8 mouse cellular contexts compared by ENCODE assay signal in genomic region chr7:131560697-131561042, GRCm38 (mm10). TPM values are rescaled to one million over a fixed set of nuclear protein-coding genes. Genes with fewer than 3 reads are reported as not detected.
DNase-seq lines count a peak whose midpoint lies in the region; ATAC-seq and TF ChIP-seq lines count a peak whose summit lies in the region.

No protein-coding gene starts in this region.

- peak overlapping the region; percentile 74 for H3K9ac ChIP-seq in lung, embryonic 14.5 days
- H3K9ac ChIP-seq in embryonic facial prominence, embryonic 15.5 days, result peak overlapping the region; percentile 76
- peak overlapping the region; percentile 94 for H3K9ac ChIP-seq in limb, embryonic 11.5 days (ENCODE audit: low read length)
- peak overlapping the region; percentile 85 for H3K9ac ChIP-seq in neural tube, embryonic 15.5 days (replicated peaks)

- peak overlapping the region; percentile 88 for H3K27ac ChIP-seq in lung, embryonic 14.5 days (ENCODE audit: low read depth)
- peak overlapping the region; percentile 91 for H3K27ac ChIP-seq in embryonic facial prominence, embryonic 15.5 days (replicated peaks)
- peak overlapping the region; percentile 75; the same call in 1 of the 2 replicates for H3K27ac ChIP-seq in limb, embryonic 11.5 days (replicated peaks; ENCODE audit: low read depth, low read length)
- H3K27ac ChIP-seq in neural tube, embryonic 15.5 days (replicated peaks), result peak overlapping the region; percentile 96

- peak overlapping the region; percentile 71 for H3K4me3 ChIP-seq in lung, embryonic 14.5 days (ENCODE audit: low read depth, low read length)
- peak overlapping the region; percentile 83 for H3K4me3 ChIP-seq in embryonic facial prominence, embryonic 15.5 days (replicated peaks)
- H3K4me3 ChIP-seq in limb, embryonic 11.5 days (ENCODE audit: low read depth, low read length), result peak overlapping the region; percentile 73
- H3K4me3 ChIP-seq in neural tube, embryonic 15.5 days (replicated peaks), result peak overlapping the region; percentile 90

- WGBS in lung, embryonic 14.5 days, result under 1% methylated on average over 14 of the region's 14 CpGs
- under 1% methylated on average over 14 of the region's 14 CpGs for WGBS in embryonic facial prominence, embryonic 15.5 days
- WGBS in limb, embryonic 11.5 days, result under 1% methylated on average over 14 of the region's 14 CpGs
- 1% methylated on average over 14 of the region's 14 CpGs for WGBS in neural tube, embryonic 15.5 days

- peaks cover 3% of the 10 kb centered on the region; the same call in 1 of the 2 replicates for H3K4me1 ChIP-seq in lung, embryonic 14.5 days (ENCODE audit: insufficient read depth)
- H3K4me1 ChIP-seq in embryonic facial prominence, embryonic 15.5 days, result peaks cover 21% of the 10 kb centered on the region
- H3K4me1 ChIP-seq in limb, embryonic 11.5 days (ENCODE audit: control insufficient read depth, insufficient read depth, low read length), result peaks cover 6% of the 10 kb centered on the region
- peaks cover 32% of the 10 kb centered on the region for H3K4me1 ChIP-seq in neural tube, embryonic 15.5 days

- ATAC-seq in lung, embryonic 14.5 days (ENCODE audit: insufficient read depth), result peak; percentile 67
- ATAC-seq in embryonic facial prominence, embryonic 15.5 days (ENCODE audit: insufficient number of reproducible peaks, low FRiP score, low TSS enrichment, low read depth), result peak; percentile 12; the same call in 1 of the 2 replicates
- ATAC-seq in limb, embryonic 11.5 days (ENCODE audit: insufficient number of reproducible peaks, low FRiP score, low TSS enrichment, low read depth), result peak; percentile 48; the same call in 1 of the 2 replicates
- ATAC-seq in neural tube, embryonic 15.5 days (ENCODE audit: low FRiP score), result peak; percentile 36

- TF ChIP-seq CTCF in lung, embryonic 14.5 days (IDR thresholded peaks at IDR 0.05; ENCODE audit: low read depth), result no peak

- H3K4me2 ChIP-seq in lung, embryonic 14.5 days, result peak overlapping the region; percentile 85
- peak overlapping the region; percentile 55 for H3K4me2 ChIP-seq in embryonic facial prominence, embryonic 15.5 days (replicated peaks)
- peak overlapping the region; percentile 62 for H3K4me2 ChIP-seq in limb, embryonic 11.5 days (ENCODE audit: low read depth, severe bottlenecking)
- peak overlapping the region; percentile 74 for H3K4me2 ChIP-seq in neural tube, embryonic 15.5 days

- peaks cover 34% of the 10 kb centered on the region for H3K27me3 ChIP-seq in lung, embryonic 14.5 days (ENCODE audit: insufficient read depth, low read length)
- peaks cover 33% of the 10 kb centered on the region for H3K27me3 ChIP-seq in embryonic facial prominence, embryonic 15.5 days
- H3K27me3 ChIP-seq in limb, embryonic 11.5 days (ENCODE audit: control insufficient read depth, insufficient read depth, low read length), result peaks cover 25% of the 10 kb centered on the region
- peaks cover 34% of the 10 kb centered on the region for H3K27me3 ChIP-seq in neural tube, embryonic 15.5 days (replicated peaks)

- no peaks in the 10 kb centered on the region for H3K9me3 ChIP-seq in lung, embryonic 14.5 days (ENCODE audit: low read depth, low read length)
- no peaks in the 10 kb centered on the region for H3K9me3 ChIP-seq in embryonic facial prominence, embryonic 15.5 days (replicated peaks)
- H3K9me3 ChIP-seq in limb, embryonic 11.5 days (ENCODE audit: control insufficient read depth, low read length), result no peaks in the 10 kb centered on the region
- no peaks in the 10 kb centered on the region for H3K9me3 ChIP-seq in neural tube, embryonic 15.5 days (replicated peaks)

- H3K36me3 ChIP-seq in lung, embryonic 14.5 days (ENCODE audit: insufficient read depth), result peaks cover 41% of the 10 kb centered on the region
- peaks cover 28% of the 10 kb centered on the region for H3K36me3 ChIP-seq in embryonic facial prominence, embryonic 15.5 days
- H3K36me3 ChIP-seq in limb, embryonic 11.5 days (ENCODE audit: control insufficient read depth, insufficient read depth, low read length), result peaks cover 7% of the 10 kb centered on the region; the same call in 1 of the 2 replicates
- peaks cover 25% of the 10 kb centered on the region for H3K36me3 ChIP-seq in neural tube, embryonic 15.5 days

- no peak for DNase-seq in lung, embryonic 14.5 days
- DNase-seq in lung, postnatal 10 days, result no peak
- no peak for DNase-seq in limb, embryonic 11.5 days (ENCODE audit: low spot score)
- no peak for DNase-seq in adrenal gland, postnatal 10 days
- DNase-seq in cerebellum, adult 11 months, result no peak
- DNase-seq in cerebellum, adult 8-10 months, result no peak

RNA-seq across cellular contexts. Expression of gene Bub3, which starts 0.6 kb away (rescaled TPM):
- polyA plus RNA-seq in lung, embryonic 14.5 days (2014; fragmentation: Nextera tagmentation; extraction: Ambion mirVana), result 264 and 268 TPM in 2 replicates
- 177 and 189 TPM in 2 replicates for polyA plus RNA-seq in embryonic facial prominence, embryonic 15.5 days (2015; fragmentation: Nextera tagmentation; extraction: Ambion mirVana)
- polyA plus RNA-seq in limb, embryonic 11.5 days (2014; fragmentation: Nextera tagmentation; extraction: Ambion mirVana), result 291 and 296 TPM in 2 replicates
- polyA plus RNA-seq in neural tube, embryonic 15.5 days (2015; fragmentation: Nextera tagmentation; extraction: Ambion mirVana), result 141 and 157 TPM in 2 replicates
- total RNA-seq in adrenal gland, postnatal 10 days (2021), result 10 to 100 TPM; 58.6 to 68.0 TPM

RNA-seq across cellular contexts. Expression of gene Hmx2, which starts 12.1 kb away (rescaled TPM):
- polyA plus RNA-seq in lung, embryonic 14.5 days (2014; fragmentation: Nextera tagmentation; extraction: Ambion mirVana), result not detected in 2 replicates
- 0.24 TPM in 1 of 2 replicates, not detected in the other for polyA plus RNA-seq in embryonic facial prominence, embryonic 15.5 days (2015; fragmentation: Nextera tagmentation; extraction: Ambion mirVana)
- polyA plus RNA-seq in limb, embryonic 11.5 days (2014; fragmentation: Nextera tagmentation; extraction: Ambion mirVana), result not detected in 2 replicates
- polyA plus RNA-seq in neural tube, embryonic 15.5 days (2015; fragmentation: Nextera tagmentation; extraction: Ambion mirVana), result 0.82 and 1.3 TPM in 2 replicates
- not detected for total RNA-seq in adrenal gland, postnatal 10 days (2021)

RNA-seq across cellular contexts. Expression of gene Hmx3, which starts 18.0 kb away (rescaled TPM):
- polyA plus RNA-seq in lung, embryonic 14.5 days (2014; fragmentation: Nextera tagmentation; extraction: Ambion mirVana), result not detected in 2 replicates
- polyA plus RNA-seq in embryonic facial prominence, embryonic 15.5 days (2015; fragmentation: Nextera tagmentation; extraction: Ambion mirVana), result not detected in 2 replicates
- polyA plus RNA-seq in limb, embryonic 11.5 days (2014; fragmentation: Nextera tagmentation; extraction: Ambion mirVana), result not detected in 2 replicates
- polyA plus RNA-seq in neural tube, embryonic 15.5 days (2015; fragmentation: Nextera tagmentation; extraction: Ambion mirVana), result 0.54 and 0.89 TPM in 2 replicates
- total RNA-seq in adrenal gland, postnatal 10 days (2021), result not detected

Comparison
In these comparisons a context has a peak if more than half of its experiments do, and no peak if none do; other contexts are left out.
1. ATAC-seq: peak in every context shown above with its lines; median percentile 67 in lung, embryonic 14.5 days; 48 in limb, embryonic 11.5 days; 36 in neural tube, embryonic 15.5 days; 12 in embryonic facial prominence, embryonic 15.5 days.